Mouse (Mus musculus) cerebellum, adult 9-10 months (tissue): ENCODE data around the gene Cenpi.
"Not testable (repeated sequence)": the region's sequence is repeated elsewhere in the genome, so short reads cannot be mapped to it uniquely, and the experiment has no call there.

Source experiments
- DNase-seq: peaks from one replicate; pipeline ENCODE4 v3.0.0; 2022

The Cenpi gene

GRCm38 (mm10) chrX:134307534-134308274 is at the start of gene Cenpi:
Cenpi (plus strand) TSS chrX:134308084.
- peak; percentile 84 for DNase-seq

GRCm38 (mm10) chrX:134261191-134261590 is 46.7 kb upstream of the Cenpi start:
- DNase-seq: no peak

- DNase-seq: no peak
Observed at GRCm38 (mm10) chrX:134262129-134262528, 45.8 kb upstream of the Cenpi start.

GRCm38 (mm10) chrX:134275715-134276114 is 32.2 kb upstream of the Cenpi start:
- peak; percentile 29 for DNase-seq

- DNase-seq: peak; percentile 68
Observed at GRCm38 (mm10) chrX:134276275-134277160, 31.4 kb upstream of the Cenpi start, which contains the start of gene Trmt2b. Trmt2b (minus strand) TSS chrX:134276984.

GRCm38 (mm10) chrX:134280531-134280930 is 27.4 kb upstream of the Cenpi start:
- no peak for DNase-seq

- no peak for DNase-seq
Observed at GRCm38 (mm10) chrX:134285102-134285501, 22.8 kb upstream of the Cenpi start.

- DNase-seq: no peak
Observed at GRCm38 (mm10) chrX:134285791-134286190, 22.1 kb upstream of the Cenpi start.

GRCm38 (mm10) chrX:134287305-134287704 is 20.6 kb upstream of the Cenpi start:
- no peak for DNase-seq

- peak; percentile 69 for DNase-seq
Observed at GRCm38 (mm10) chrX:134296301-134296700, 11.6 kb upstream of the Cenpi start.

- DNase-seq: peak; percentile 47
Observed at GRCm38 (mm10) chrX:134296737-134297136, 11.1 kb upstream of the Cenpi start.

GRCm38 (mm10) chrX:134297195-134297594 is 10.7 kb upstream of the Cenpi start:
- DNase-seq: peak; percentile 43

- DNase-seq: no peak
Observed at GRCm38 (mm10) chrX:134300219-134300618, 7.7 kb upstream of the Cenpi start.

GRCm38 (mm10) chrX:134303287-134303686 is 4.6 kb upstream of the Cenpi start:
- DNase-seq: no peak

- no peak for DNase-seq
Observed at GRCm38 (mm10) chrX:134308275-134308634, 371 bp downstream of the Cenpi start.

- not testable (repeated sequence) for DNase-seq
Observed at GRCm38 (mm10) chrX:134311193-134311592, 3.3 kb downstream of the Cenpi start.

- no peak for DNase-seq
Observed at GRCm38 (mm10) chrX:134319153-134319932, 11.5 kb downstream of the Cenpi start.

GRCm38 (mm10) chrX:134333280-134333679 is 25.4 kb downstream of the Cenpi start:
- no peak for DNase-seq

- no peak for DNase-seq
Observed at GRCm38 (mm10) chrX:134342735-134343134, 34.9 kb downstream of the Cenpi start.

- DNase-seq: no peak
Observed at GRCm38 (mm10) chrX:134350205-134350604, 42.3 kb downstream of the Cenpi start.

GRCm38 (mm10) chrX:134353848-134354247 is 46.0 kb downstream of the Cenpi start:
- DNase-seq: peak; percentile 28

GRCm38 (mm10) chrX:134359336-134359735 is 51.5 kb downstream of the Cenpi start:
- no peak for DNase-seq

- no peak for DNase-seq
Observed at GRCm38 (mm10) chrX:134362156-134362555, 54.3 kb downstream of the Cenpi start.
